Mouse (Mus musculus) B cell, adult 2 months (primary cell): ENCODE measurements at regions not wholly inside any gene's neighbourhood (a gene's known extent, or its start where the extent isn't known, plus 50 kb on each side); places are given as distances from the start of the nearest gene placed in this dataset.

Experiments
- DNase-seq, 2 experiments: peaks; one replicate each; pipeline ENCODE4 v3.0.0; 2022

GRCm38 (mm10) chr6:91619735-91620732 lies 63.8 kb upstream of the Slc6a6 start:
- no peak for DNase-seq

GRCm38 (mm10) chr6:91621437-91621836 lies 62.4 kb upstream of the Slc6a6 start:
- DNase-seq, result no peak

- DNase-seq, result no peak
Measured at GRCm38 (mm10) chr6:91622425-91622824, 61.4 kb upstream of the Slc6a6 start.

GRCm38 (mm10) chr6:91623646-91624045 lies 60.2 kb upstream of the Slc6a6 start:
- no peak for DNase-seq

GRCm38 (mm10) chr6:91629230-91629629 lies 54.6 kb upstream of the Slc6a6 start:
- DNase-seq, result no peak

- no peak for DNase-seq
Measured at GRCm38 (mm10) chr6:91631261-91631660, 52.6 kb upstream of the Slc6a6 start.
